Mouse (Mus musculus) neural tube, embryonic 12.5 days (tissue): ENCODE results near the gene Memo1. TPM values are rescaled to one million over a fixed set of nuclear protein-coding genes. Genes with fewer than 3 reads are reported as not detected.
"Not testable (repeated sequence)": the region's sequence is repeated elsewhere in the genome, so short reads cannot be mapped to it uniquely, and the experiment has no call there.

Experiments
- ATAC-seq: fragments of 200-750 bp; cut with Nextera tagmentation; 2 replicates; pipeline ENCODE4 v1.8.0; 2017; ENCODE audit warnings: low read depth, mild to moderate bottlenecking, moderate TSS enrichment, moderate library complexity; ENCODE audit not compliant: low FRiP score
- H3K27ac ChIP-seq: fragments of 300-500 bp; sonication (generic); 2 replicates; pipeline ENCODE4 v1.5.1; 2016
- H3K27me3 ChIP-seq: fragments of 300-500 bp; sonication (generic); replicated peaks from 2 replicates; pipeline ENCODE4 v1.6.1; 2016; ENCODE audit warnings: mild to moderate bottlenecking
- H3K36me3 ChIP-seq: fragments of 300-500 bp; sonication (generic); 2 replicates; pipeline ENCODE4 v1.6.1; 2016; ENCODE audit warnings: mild to moderate bottlenecking
- H3K4me1 ChIP-seq: fragments of 300-500 bp; sonication (generic); 2 replicates; pipeline ENCODE4 v1.6.1; 2016
- H3K4me2 ChIP-seq: fragments of 300-500 bp; sonication (generic); replicated peaks from 2 replicates; pipeline ENCODE4 v1.6.1; 2016; ENCODE audit warnings: mild to moderate bottlenecking
- H3K4me3 ChIP-seq: fragments of 300-500 bp; sonication (generic); 2 replicates; pipeline ENCODE4 v1.5.1; 2016
- H3K9ac ChIP-seq: fragments of 300-500 bp; sonication (generic); 2 replicates; pipeline ENCODE4 v1.6.1; 2016; ENCODE audit warnings: mild to moderate bottlenecking
- H3K9me3 ChIP-seq: fragments of 300-500 bp; sonication (generic); 2 replicates; pipeline ENCODE4 v1.6.1; 2016; ENCODE audit warnings: mild to moderate bottlenecking
- WGBS: fragments of 180-500 bp; shearing (Covaris S2); methylation state at CpG from one replicate; pipeline ENCODE4 v1.1.7; 2016; 5-methylcytosine and 5-hydroxymethylcytosine counted together
- polyA plus RNA-seq: library from polyadenylated mRNA; unstranded; fragments of >200 nt; fragmentation: Nextera tagmentation; extraction: Ambion mirVana; gene quantifications from 2 replicates; pipeline ENCODE4 v1.2.1, GENCODE M21; 2016

Gene Memo1
- polyA plus RNA-seq, 1 experiment from 2014 or later, result 73.7 TPM

DNA sequence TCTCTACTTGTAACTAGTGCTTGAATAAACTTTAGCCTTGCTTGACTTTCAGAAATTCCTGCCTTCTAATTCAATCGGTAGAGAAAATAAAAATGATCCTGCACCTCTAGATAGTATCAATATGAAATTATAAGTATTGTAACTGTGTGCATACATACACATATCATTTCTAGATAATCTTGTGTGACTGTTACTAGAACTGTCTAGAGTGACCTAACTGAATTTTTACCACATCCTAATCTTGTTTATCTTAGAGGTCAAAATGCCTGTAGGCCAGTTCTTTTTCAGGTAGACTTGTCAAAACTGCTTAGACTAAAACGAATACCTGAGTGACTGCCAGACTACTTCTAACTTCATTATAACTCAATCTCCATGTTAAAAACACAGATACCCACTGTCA lies 25.1 kb downstream of the Memo1 start:
- Histone ChIP-seq H3K4me3 (no peak overlapping the region), H3K27ac (no peak overlapping the region), H3K4me1 (peaks cover 4% of the 10 kb centered on the region), H3K4me2 (no peak overlapping the region), H3K9me3 (no peaks in the 10 kb centered on the region), H3K9ac (no peak overlapping the region), H3K36me3 (0 out of 2 replicates have a peak, but pooled peaks cover 2% of the 10 kb centered on the region), H3K27me3 (no peaks in the 10 kb centered on the region)
- no peak for ATAC-seq
- 97% methylated on average over 2 of the region's 2 CpGs for WGBS

DNA sequence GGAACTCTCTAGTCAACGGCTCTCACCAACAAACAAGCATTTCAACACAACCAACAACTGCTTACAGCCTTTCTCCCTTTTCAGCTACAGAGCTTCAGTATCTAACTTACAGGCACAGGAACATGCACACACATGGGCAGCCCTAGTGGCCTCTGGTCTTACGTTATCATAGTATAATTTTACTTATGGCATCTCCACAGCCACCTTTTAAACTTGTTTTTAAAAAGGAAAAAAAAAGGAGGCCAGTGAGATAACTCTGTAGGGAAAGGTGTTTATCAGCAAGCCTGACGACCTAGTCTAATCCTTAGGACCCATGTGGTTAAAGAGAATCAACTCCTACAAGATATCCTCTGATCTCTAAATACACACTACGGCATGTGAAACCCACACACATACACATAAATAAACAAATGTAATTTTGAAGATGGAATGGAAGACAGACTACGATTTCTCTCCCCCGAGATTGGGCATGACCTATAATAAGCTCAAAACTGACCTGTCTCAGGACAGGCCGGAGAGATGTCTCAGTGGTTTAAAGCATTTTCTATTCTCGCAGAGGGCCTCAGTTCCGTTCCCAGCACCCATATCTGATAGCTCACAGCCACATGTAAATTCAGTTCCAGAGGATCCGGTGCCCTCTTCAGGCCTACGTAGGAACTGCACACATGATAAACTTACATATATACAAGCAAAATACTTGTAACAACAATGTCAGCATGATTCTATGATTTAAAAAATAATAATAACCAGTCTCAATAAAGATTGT lies 27.7 kb downstream of the Memo1 start:
- Histone ChIP-seq H3K27me3 (no peaks in the 10 kb centered on the region), H3K27ac (no peak overlapping the region), H3K36me3 (no peaks in the 10 kb centered on the region), H3K4me3 (no peak overlapping the region), H3K4me2 (no peak overlapping the region), H3K4me1 (peaks cover 14% of the 10 kb centered on the region), H3K9ac (no peak overlapping the region), H3K9me3 (no peaks in the 10 kb centered on the region)
- WGBS, result 95% methylated on average over 11 of the region's 11 CpGs
- ATAC-seq, result no peak

DNA sequence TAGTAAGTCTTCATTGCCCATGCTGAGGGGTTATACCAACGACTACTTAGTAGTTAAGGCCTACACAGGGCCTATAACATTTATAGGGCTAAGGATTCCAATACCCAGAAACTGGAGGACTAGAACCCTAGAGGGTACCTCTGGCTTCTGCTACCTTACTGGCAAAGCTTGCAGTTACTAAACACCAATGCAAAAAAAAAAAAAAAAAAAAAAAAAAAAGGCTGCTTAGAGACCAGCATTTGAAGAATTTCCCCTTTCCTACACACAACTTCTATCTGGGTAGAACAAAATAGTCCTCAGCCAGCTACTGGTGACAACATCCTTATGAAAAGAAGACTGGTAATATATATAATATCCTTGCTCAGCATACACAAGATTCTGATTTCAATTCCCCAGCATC lies 29.7 kb downstream of the Memo1 start:
- Histone ChIP-seq H3K27me3 (no peaks in the 10 kb centered on the region), H3K36me3 (no peaks in the 10 kb centered on the region), H3K9me3 (no peaks in the 10 kb centered on the region), H3K27ac (no peak overlapping the region), H3K4me2 (no peak overlapping the region), H3K9ac (no peak overlapping the region), H3K4me3 (no peak overlapping the region), H3K4me1 (peaks cover 14% of the 10 kb centered on the region)
- 21% methylated on average over 1 of the region's 1 CpGs for WGBS
- no peak for ATAC-seq

DNA sequence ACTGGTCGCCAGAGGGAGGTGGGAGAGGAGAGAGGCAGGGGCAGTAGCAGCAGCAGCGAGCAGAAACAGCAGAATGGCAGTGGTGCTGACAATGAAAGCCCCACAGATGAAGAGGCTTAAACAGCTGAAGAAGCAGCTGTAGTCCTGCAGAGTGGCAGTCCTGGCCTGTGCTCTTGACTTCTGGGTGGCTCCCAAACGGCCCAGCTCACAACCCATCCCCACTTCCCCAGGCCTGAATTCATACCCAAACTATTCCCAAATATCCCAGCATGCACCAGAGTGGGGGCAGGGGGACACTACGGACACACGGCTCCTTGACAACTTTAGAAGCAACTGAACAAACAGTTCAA lies 30.2 kb downstream of the Memo1 start:
- Histone ChIP-seq H3K27me3 (no peaks in the 10 kb centered on the region), H3K4me3 (no peak overlapping the region), H3K27ac (no peak overlapping the region), H3K4me1 (peaks cover 14% of the 10 kb centered on the region), H3K4me2 (peak overlapping the region; percentile 16; the same call in 1 of the 2 replicates), H3K9ac (no peak overlapping the region), H3K36me3 (no peaks in the 10 kb centered on the region), H3K9me3 (no peaks in the 10 kb centered on the region)
- ATAC-seq, result no peak
- WGBS, result 9% methylated on average over 5 of the region's 5 CpGs

DNA sequence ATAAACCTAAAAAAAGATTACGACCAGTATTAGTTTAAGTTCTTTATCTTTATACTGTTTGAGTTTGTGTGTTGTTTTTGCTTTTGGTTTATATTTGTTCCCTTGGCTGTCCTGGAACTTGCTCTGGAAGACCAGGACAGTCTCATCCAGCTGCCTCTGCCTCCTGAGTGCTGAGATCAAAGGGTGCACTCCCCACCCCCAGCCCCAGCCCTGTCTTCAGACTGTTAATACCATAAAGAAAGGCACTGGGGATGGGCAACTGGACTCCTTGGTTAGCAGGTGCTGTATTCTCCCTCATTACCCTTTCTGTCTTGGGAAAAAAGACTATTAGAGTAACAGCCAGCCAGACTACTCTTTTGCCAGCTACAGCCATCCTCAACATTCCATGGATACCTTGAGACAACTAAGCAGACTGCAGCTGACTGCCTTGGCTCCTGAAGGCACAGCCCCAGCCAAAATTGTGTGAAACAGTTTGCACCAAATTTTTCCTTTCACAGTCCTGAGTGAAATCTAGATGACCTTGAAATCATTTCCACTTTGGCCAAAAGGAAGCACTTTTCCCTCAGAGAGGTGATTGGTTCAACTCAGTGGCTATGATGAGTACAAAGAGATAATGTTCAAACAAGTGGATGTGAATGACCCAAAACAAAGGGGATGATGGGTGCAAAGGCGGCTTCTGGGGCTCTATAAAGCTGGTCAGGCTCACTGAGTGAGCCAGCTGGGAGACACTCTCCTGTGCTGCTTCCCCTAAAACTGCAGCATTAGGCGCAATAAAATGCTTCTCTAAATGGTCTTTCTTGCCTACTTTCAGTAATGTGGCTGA lies 30.8 kb downstream of the Memo1 start:
- H3K9ac ChIP-seq, result no peak overlapping the region
- no peaks in the 10 kb centered on the region for H3K36me3 ChIP-seq
- WGBS, result 26% methylated on average over 3 of the region's 3 CpGs
- no peaks in the 10 kb centered on the region for H3K27me3 ChIP-seq
- H3K27ac ChIP-seq, result no peak overlapping the region
- H3K4me2 ChIP-seq, result peak overlapping the region; percentile 16; the same call in 1 of the 2 replicates
- H3K9me3 ChIP-seq, result no peaks in the 10 kb centered on the region
- no peak overlapping the region for H3K4me3 ChIP-seq
- ATAC-seq, result no peak
- H3K4me1 ChIP-seq, result peaks cover 14% of the 10 kb centered on the region

DNA sequence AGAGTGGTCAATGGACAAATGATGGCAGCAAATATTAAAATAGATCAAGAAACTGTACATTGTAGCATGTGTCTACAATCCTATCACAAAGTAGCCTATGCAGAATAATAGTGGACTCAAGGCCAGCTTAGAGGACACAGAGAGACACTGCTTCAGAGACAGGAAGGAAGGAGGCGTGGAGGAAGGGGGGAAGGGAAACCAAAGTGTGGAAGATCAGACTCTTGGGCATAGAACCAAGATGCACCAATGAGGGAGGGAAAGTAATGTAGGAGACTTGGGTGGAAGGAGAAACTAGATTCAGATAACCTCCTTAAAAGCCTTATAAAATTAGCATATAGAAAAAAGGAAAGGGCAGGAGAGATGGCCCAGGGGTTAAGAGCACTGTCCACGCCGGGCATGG lies 32.9 kb downstream of the Memo1 start:
- no peak overlapping the region for H3K27ac ChIP-seq
- no peak overlapping the region for H3K4me2 ChIP-seq
- no peak for ATAC-seq
- no peaks in the 10 kb centered on the region for H3K36me3 ChIP-seq
- H3K9ac ChIP-seq, result no peak overlapping the region
- no peaks in the 10 kb centered on the region for H3K9me3 ChIP-seq
- 88% methylated on average over 3 of the region's 3 CpGs for WGBS
- peaks cover 14% of the 10 kb centered on the region for H3K4me1 ChIP-seq
- H3K27me3 ChIP-seq, result no peaks in the 10 kb centered on the region
- no peak overlapping the region for H3K4me3 ChIP-seq

DNA sequence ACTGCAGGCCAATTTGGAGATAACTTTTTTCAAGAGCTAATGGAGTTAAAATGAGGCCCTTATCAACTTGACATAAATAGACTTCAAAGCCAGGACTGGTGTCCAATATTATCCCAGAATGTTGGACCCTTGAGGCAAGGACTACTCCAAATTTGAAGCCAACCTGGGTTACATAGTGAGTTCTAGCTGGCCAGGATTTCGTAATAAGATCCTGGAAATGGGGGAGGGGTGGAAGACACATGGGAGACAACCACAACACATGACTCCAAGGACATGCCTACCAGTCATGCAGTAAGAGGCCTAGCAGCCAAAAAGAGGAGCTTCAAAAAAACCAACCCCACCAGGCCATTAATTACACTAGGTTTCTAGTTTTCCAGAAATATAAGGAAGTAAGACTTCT lies 50.0 kb downstream of the Memo1 start:
- no peak for ATAC-seq
- Histone ChIP-seq H3K27ac (no peak overlapping the region), H3K4me2 (no peak overlapping the region), H3K9me3 (no peaks in the 10 kb centered on the region), H3K4me1 (no peaks in the 10 kb centered on the region), H3K9ac (no peak overlapping the region), H3K27me3 (no peaks in the 10 kb centered on the region), H3K4me3 (no peak overlapping the region), H3K36me3 (peaks cover 2% of the 10 kb centered on the region; the same call in 1 of the 2 replicates)
- 69% methylated on average over 1 of the region's 1 CpGs for WGBS

DNA sequence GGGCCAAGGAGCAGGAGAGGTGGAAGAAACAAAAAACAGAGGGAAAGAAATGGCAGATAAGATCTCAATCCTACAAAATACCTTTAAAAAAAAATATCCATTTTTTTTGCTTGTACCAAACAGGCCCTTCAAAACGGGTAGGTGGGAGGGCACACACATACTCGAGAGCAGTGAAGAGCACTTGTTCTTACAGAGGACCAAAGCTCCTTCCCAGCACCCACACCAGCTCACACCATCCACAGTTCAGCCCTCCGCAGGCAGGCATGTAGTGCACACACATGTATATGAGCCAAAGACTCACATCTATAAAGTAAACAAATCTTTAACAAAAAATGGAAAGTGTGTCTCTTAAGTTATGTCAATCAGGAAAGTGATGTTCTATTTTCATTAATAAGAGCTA lies 52.5 kb downstream of the Memo1 start:
- WGBS, result 90% methylated on average over 3 of the region's 3 CpGs
- Histone ChIP-seq H3K36me3 (peaks cover 10% of the 10 kb centered on the region; the same call in 1 of the 2 replicates), H3K4me1 (no peaks in the 10 kb centered on the region), H3K27me3 (no peaks in the 10 kb centered on the region), H3K4me2 (no peak overlapping the region), H3K9me3 (no peaks in the 10 kb centered on the region), H3K4me3 (no peak overlapping the region), H3K9ac (no peak overlapping the region), H3K27ac (no peak overlapping the region)
- no peak for ATAC-seq

DNA sequence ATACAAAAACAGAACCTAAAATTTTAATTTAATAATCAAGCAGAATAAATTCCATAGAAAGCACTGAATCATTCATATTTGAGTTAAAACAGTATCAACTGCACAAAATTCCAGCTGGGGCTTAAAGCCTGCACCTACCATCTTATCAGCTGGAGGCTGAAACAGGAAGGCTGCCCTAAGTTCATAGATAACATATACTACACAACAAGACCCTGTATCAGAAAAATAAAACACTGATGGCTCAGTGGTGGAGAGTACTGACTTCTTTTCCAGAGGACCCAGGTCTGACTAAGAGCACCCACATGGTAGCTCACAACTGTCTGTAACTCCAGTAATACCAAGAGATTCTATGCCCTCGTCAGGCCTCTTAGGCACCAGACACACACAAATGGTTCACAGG lies 55.0 kb downstream of the Memo1 start:
- 95% methylated on average over 1 of the region's 1 CpGs for WGBS
- Histone ChIP-seq H3K4me3 (no peak overlapping the region), H3K4me2 (no peak overlapping the region), H3K4me1 (no peaks in the 10 kb centered on the region), H3K36me3 (peaks cover 10% of the 10 kb centered on the region; the same call in 1 of the 2 replicates), H3K27ac (no peak overlapping the region), H3K9me3 (no peaks in the 10 kb centered on the region), H3K27me3 (no peaks in the 10 kb centered on the region), H3K9ac (no peak overlapping the region)
- no peak for ATAC-seq

DNA sequence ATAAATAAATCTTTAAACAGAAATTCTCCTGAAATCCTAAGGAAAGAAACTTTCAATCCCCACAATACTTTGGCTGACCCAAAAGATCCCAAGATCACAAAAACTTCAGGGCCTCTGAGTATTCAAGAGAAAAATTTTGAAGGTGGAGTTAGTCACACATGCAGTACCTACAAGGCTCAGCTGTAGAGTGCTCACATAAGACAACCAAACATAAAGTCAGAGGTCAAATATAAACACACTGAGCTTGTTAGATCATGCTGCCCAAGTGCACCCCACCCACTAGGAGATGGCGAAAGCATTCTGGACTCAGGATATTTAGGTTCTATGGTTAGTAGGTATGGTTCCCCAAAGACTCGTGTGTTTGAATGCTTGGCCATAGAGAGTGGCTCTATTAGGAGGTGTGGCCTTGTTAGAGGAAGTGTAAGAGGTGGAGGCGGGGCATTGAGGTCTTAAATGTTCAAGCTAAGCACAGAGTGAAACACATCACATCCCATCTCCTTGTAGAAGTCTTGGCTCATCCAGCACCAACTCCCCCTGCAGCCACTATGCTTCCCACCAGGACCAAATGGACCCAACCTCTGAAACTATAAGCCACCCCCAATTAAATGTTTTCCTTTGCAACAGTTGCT lies 67.1 kb downstream of the Memo1 start:
- Histone ChIP-seq H3K27me3 (no peaks in the 10 kb centered on the region), H3K4me1 (no peaks in the 10 kb centered on the region), H3K9ac (no peak overlapping the region), H3K9me3 (no peaks in the 10 kb centered on the region), H3K27ac (no peak overlapping the region), H3K4me3 (no peak overlapping the region), H3K4me2 (no peak overlapping the region), H3K36me3 (no peaks in the 10 kb centered on the region)
- ATAC-seq, result no peak
- 92% methylated on average over 3 of the region's 3 CpGs for WGBS

DNA sequence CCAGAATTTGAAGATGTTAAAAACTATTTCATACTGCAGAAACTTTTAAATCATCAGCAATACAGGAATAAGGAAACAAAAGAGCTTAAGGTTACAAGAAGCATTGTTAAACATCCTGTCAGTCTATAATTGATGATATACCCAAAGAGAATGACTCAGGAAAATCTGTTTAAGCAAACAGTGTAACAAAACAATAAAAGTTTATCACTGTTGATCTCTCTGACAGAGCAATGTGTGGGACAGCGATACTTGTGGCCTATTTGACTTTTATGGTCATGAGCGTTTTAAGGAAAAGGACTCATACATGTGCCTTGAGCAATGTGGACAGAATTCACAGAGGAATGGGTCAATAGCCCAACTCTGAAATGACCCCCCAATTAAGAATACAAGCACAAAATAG lies 78.0 kb downstream of the Memo1 start:
- Histone ChIP-seq H3K9ac (no peak overlapping the region), H3K27me3 (no peaks in the 10 kb centered on the region), H3K4me3 (no peak overlapping the region), H3K9me3 (no peaks in the 10 kb centered on the region), H3K27ac (no peak overlapping the region), H3K4me2 (no peak overlapping the region), H3K4me1 (no peaks in the 10 kb centered on the region), H3K36me3 (peaks cover 9% of the 10 kb centered on the region)
- ATAC-seq, result no peak
- WGBS, result 15% methylated on average over 2 of the region's 2 CpGs

DNA sequence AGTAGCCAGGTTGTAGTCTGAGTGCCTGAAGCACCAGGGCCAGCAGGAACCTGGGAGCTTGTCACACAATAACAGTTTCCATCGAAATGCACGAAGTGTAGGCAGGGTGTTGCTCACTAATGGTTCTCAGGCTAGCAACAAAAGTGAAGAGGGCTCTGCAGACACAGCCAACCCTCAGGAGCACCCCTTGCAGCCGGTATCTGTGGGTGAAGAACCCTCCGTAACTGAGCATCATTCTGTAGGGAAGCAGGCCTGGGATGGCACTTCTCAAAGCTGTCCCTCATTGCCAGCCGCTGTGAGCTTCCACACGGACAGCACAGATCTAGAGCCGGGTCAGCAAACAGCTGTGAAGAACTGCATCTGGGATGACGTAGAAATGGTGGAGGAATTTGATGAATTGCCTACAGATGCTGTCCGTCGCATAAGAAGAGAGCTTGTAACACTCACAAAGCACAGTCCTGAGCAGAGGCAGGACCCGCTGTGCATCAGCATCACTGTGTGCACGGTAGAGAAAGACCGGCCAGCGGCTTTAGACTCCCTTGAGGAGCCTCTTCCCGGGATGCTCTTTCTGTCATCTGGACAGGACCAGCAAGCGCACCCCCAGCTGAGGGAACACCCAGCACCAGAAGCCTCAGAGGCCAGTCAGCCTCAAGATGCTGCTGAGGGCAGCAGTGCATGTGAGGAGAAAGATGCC lies 82.3 kb downstream of the Memo1 start:
- H3K27ac ChIP-seq, H3K4me1 ChIP-seq, H3K9ac ChIP-seq, H3K4me2 ChIP-seq, H3K4me3 ChIP-seq, H3K9me3 ChIP-seq, ATAC-seq, H3K27me3 ChIP-seq: not testable (repeated sequence)
- 80% methylated on average over 16 of the region's 16 CpGs for WGBS
- peaks cover 19% of the 10 kb centered on the region for H3K36me3 ChIP-seq
